Mouse (Mus musculus): ENCODE measurements at regions not wholly inside any gene's neighbourhood (a gene's known extent, or its start where the extent isn't known, plus 50 kb on each side); places are given as distances from the start of the nearest gene placed in this dataset.
A peak's percentile ranks its signal among the peaks of the same experiment; 100 is the strongest.

GRCm38 (mm10) chr9:87649015-87649978 lies 81.8 kb downstream of the Tbx18 start:
- Histone ChIP-seq H3K27ac (no peak overlapping the region), H3K4me3 (no peak overlapping the region)
- TF ChIP-seq CTCF (IDR thresholded peaks at IDR 0.05), result no peak
- intact Hi-C loops (cut with DNase I), result no loop called here
- DNase-seq, result no peak

GRCm38 (mm10) chr9:87648317-87648716 lies 82.7 kb downstream of the Tbx18 start:
- intact Hi-C loops (cut with DNase I), result no loop called here
- Histone ChIP-seq H3K4me3 (no peak overlapping the region), H3K27ac (no peak overlapping the region)
- DNase-seq, result no peak
- no peak for TF ChIP-seq CTCF (IDR thresholded peaks at IDR 0.05)

- Histone ChIP-seq H3K4me3 (no peak overlapping the region), H3K27ac (no peak overlapping the region)
- TF ChIP-seq CTCF (IDR thresholded peaks at IDR 0.05), result no peak
- intact Hi-C loops (cut with DNase I), result no loop called here
- no peak for DNase-seq
These were observed 86.0 kb downstream of the Tbx18 start for GRCm38 (mm10) chr9:87645032-87645431.

GRCm38 (mm10) chr9:87633863-87634630 lies 97.0 kb downstream of the Tbx18 start:
- TF ChIP-seq CTCF (IDR thresholded peaks at IDR 0.05), result no peak
- intact Hi-C loops (cut with DNase I), result no loop called here
- Histone ChIP-seq H3K27ac (no peak overlapping the region), H3K4me3 (no peak overlapping the region)
- no peak for DNase-seq

GRCm38 (mm10) chr9:87626432-87626831 lies 104.6 kb downstream of the Tbx18 start:
- H3K27ac ChIP-seq, result no peak overlapping the region
- TF ChIP-seq CTCF (IDR thresholded peaks at IDR 0.05), result no peak
- no peak for DNase-seq
- no peak overlapping the region for H3K4me3 ChIP-seq
- intact Hi-C loops (cut with DNase I), result no loop called here

- intact Hi-C loops (cut with DNase I), result no loop called here
- no peak for DNase-seq
- H3K27ac ChIP-seq, result peak overlapping the region; percentile 12; the same call in 1 of the 2 replicates
- peak overlapping the region; percentile 49 for H3K4me3 ChIP-seq
- no peak for TF ChIP-seq CTCF (IDR thresholded peaks at IDR 0.05)
These were observed 112.8 kb downstream of the Tbx18 start for GRCm38 (mm10) chr9:87618238-87618673.

GRCm38 (mm10) chr9:87607878-87608631 lies 123.0 kb downstream of the Tbx18 start:
- Histone ChIP-seq H3K4me3 (no peak overlapping the region), H3K27ac (no peak overlapping the region)
- DNase-seq, result no peak
- intact Hi-C loops (cut with DNase I), result no loop called here
- no peak for TF ChIP-seq CTCF (IDR thresholded peaks at IDR 0.05)

- Histone ChIP-seq H3K4me3 (no peak overlapping the region), H3K27ac (no peak overlapping the region)
- intact Hi-C loops (cut with DNase I), result no loop called here
- no peak for TF ChIP-seq CTCF (IDR thresholded peaks at IDR 0.05)
- no peak for DNase-seq
These were observed 155.5 kb downstream of the Tbx18 start for GRCm38 (mm10) chr9:87575591-87575990.

GRCm38 (mm10) chr9:87574250-87574864 lies 156.7 kb downstream of the Tbx18 start:
- intact Hi-C loops (cut with DNase I), result no loop called here
- H3K27ac ChIP-seq, result no peak overlapping the region
- no peak overlapping the region for H3K4me3 ChIP-seq
- no peak for DNase-seq
- no peak for TF ChIP-seq CTCF (IDR thresholded peaks at IDR 0.05)

GRCm38 (mm10) chr9:87563244-87563643 lies 167.8 kb downstream of the Tbx18 start:
- H3K27ac ChIP-seq, result no peak overlapping the region
- no peak for DNase-seq
- no peak for TF ChIP-seq CTCF (IDR thresholded peaks at IDR 0.05)
- no peak overlapping the region for H3K4me3 ChIP-seq
- intact Hi-C loops (cut with DNase I), result no loop called here

- Histone ChIP-seq H3K27ac (no peak overlapping the region), H3K4me3 (no peak overlapping the region)
- no peak for DNase-seq
- no peak for TF ChIP-seq CTCF (IDR thresholded peaks at IDR 0.05)
- intact Hi-C loops (cut with DNase I), result no loop called here
These were observed 168.3 kb downstream of the Tbx18 start for GRCm38 (mm10) chr9:87562796-87563195.

- no peak for TF ChIP-seq CTCF (IDR thresholded peaks at IDR 0.05)
- intact Hi-C loops (cut with DNase I), result no loop called here
- no peak for DNase-seq
These were observed 173.2 kb downstream of the Tbx18 start for GRCm38 (mm10) chr9:87557841-87558240.

More at GRCm38 (mm10) chr9:87557841-87558240, 173.2 kb downstream of the Tbx18 start:
- Histone ChIP-seq H3K4me3 (no peak overlapping the region), H3K27ac (no peak overlapping the region)
